12 mouse cellular contexts compared by ENCODE assay signal in genomic region chr8:115006561-115006960, GRCm38 (mm10).
A peak's percentile ranks its signal among the peaks of the same experiment; 100 is the strongest.
DNase-seq lines count a peak whose midpoint lies in the region; ATAC-seq lines count a peak whose summit lies in the region.
"Had no signal": no experiment of that assay in that cellular context is flagged by ENCODE, and none has a peak within 500 bp of the region (broad histone marks: within the 10 kb centered on the region; RNA-seq: fewer than 3 reads in every experiment).

No protein-coding gene starts in this region.

- H3K36me3 ChIP-seq in lung, embryonic 15.5 days = no peaks in the 10 kb centered on the region
- no peaks in the 10 kb centered on the region for H3K36me3 ChIP-seq in limb, embryonic 11.5 days (ENCODE audit: control insufficient read depth, insufficient read depth, low read length)
- H3K36me3 ChIP-seq: hindbrain, embryonic 15.5 days; neural tube, embryonic 13.5 days had no signal

- whole genome bisulfite sequencing in lung, embryonic 15.5 days = 58% methylated on average over 8 of the region's 8 CpGs
- 52% methylated on average over 8 of the region's 8 CpGs for WGBS in limb, embryonic 11.5 days

- H3K27me3 ChIP-seq in lung, embryonic 15.5 days = no peaks in the 10 kb centered on the region
- H3K27me3 ChIP-seq in limb, embryonic 11.5 days (ENCODE audit: control insufficient read depth, insufficient read depth, low read length) = 0 out of 2 replicates have a peak, but pooled peaks cover 2% of the 10 kb centered on the region
- H3K27me3 ChIP-seq: hindbrain, embryonic 15.5 days; neural tube, embryonic 13.5 days had no signal

- DNase-seq in adrenal gland, adult (ENCODE audit: inconsistent age in 2 of 2, low spot score in 1 of 2) = peak; percentile 56 to 76
- no peak for DNase-seq in adrenal gland, postnatal 4 days (ENCODE audit: low spot score in 2 of 2)
- DNase-seq in lung, postnatal 14 days = no peak
- DNase-seq in adrenal gland, postnatal 10 days = peak; percentile 55
- peak; percentile 34 for DNase-seq in limb, embryonic 11.5 days (ENCODE audit: low spot score)
- DNase-seq in c-Kit-positive CD71-positive TER-119-positive erythroid progenitor cells, embryonic 14.5 days (ENCODE audit: low spot score) = no peak
- DNase-seq in heart, adult 9 months (ENCODE audit: low spot score in 2 of 2) = no peak

- no peak overlapping the region for H3K4me3 ChIP-seq in lung, embryonic 15.5 days
- H3K4me3 ChIP-seq in limb, embryonic 11.5 days (ENCODE audit: low read depth, low read length) = no peak overlapping the region
- H3K4me3 ChIP-seq: hindbrain, embryonic 15.5 days; neural tube, embryonic 13.5 days had no signal

- H3K9me3 ChIP-seq in lung, embryonic 15.5 days = no peaks in the 10 kb centered on the region
- H3K9me3 ChIP-seq in limb, embryonic 11.5 days (ENCODE audit: control insufficient read depth, low read length) = no peaks in the 10 kb centered on the region
- H3K9me3 ChIP-seq: hindbrain, embryonic 15.5 days; neural tube, embryonic 13.5 days had no signal

- H3K4me1 ChIP-seq in lung, embryonic 15.5 days = peaks cover 50% of the 10 kb centered on the region
- H3K4me1 ChIP-seq in limb, embryonic 11.5 days (ENCODE audit: control insufficient read depth, insufficient read depth, low read length) = no peaks in the 10 kb centered on the region

- no peak overlapping the region for H3K9ac ChIP-seq in lung, embryonic 15.5 days
- no peak overlapping the region for H3K9ac ChIP-seq in limb, embryonic 11.5 days (ENCODE audit: low read length)
- H3K9ac ChIP-seq: hindbrain, embryonic 15.5 days; neural tube, embryonic 13.5 days had no signal

- peak overlapping the region; percentile 47; the same call in 1 of the 2 replicates for H3K27ac ChIP-seq in lung, embryonic 15.5 days
- no peak overlapping the region for H3K27ac ChIP-seq in limb, embryonic 11.5 days (replicated peaks; ENCODE audit: low read depth, low read length)
- H3K27ac ChIP-seq: hindbrain, embryonic 15.5 days; neural tube, embryonic 13.5 days had no signal

- H3K4me2 ChIP-seq in lung, embryonic 15.5 days = no peak overlapping the region
- H3K4me2 ChIP-seq in limb, embryonic 11.5 days (ENCODE audit: low read depth, severe bottlenecking) = no peak overlapping the region
- H3K4me2 ChIP-seq: heart, embryonic 11.5 days; hindbrain, embryonic 15.5 days; liver, embryonic 11.5 days; neural tube, embryonic 13.5 days had no signal

- peak; percentile 4; the same call in 1 of the 2 replicates for ATAC-seq in lung, embryonic 15.5 days (ENCODE audit: borderline replicate concordance, extremely low read depth, low FRiP score, low TSS enrichment)
- no peak for ATAC-seq in limb, embryonic 11.5 days (ENCODE audit: insufficient number of reproducible peaks, low FRiP score, low TSS enrichment, low read depth)

Comparison
In these comparisons a context has a peak if more than half of its experiments do, and no peak if none do; other contexts are left out.
1. DNase-seq: peak in adrenal gland, adult (2 of 2), adrenal gland, postnatal 10 days (single experiment) and limb, embryonic 11.5 days (single experiment); none in adrenal gland, postnatal 4 days (0 of 2), lung, postnatal 14 days (single experiment), c-Kit-positive CD71-positive TER-119-positive erythroid progenitor cells, embryonic 14.5 days (single experiment) and heart, adult 9 months (0 of 2).